ENCODE assay signal across 18 mouse cellular contexts in the genomic region with DNA sequence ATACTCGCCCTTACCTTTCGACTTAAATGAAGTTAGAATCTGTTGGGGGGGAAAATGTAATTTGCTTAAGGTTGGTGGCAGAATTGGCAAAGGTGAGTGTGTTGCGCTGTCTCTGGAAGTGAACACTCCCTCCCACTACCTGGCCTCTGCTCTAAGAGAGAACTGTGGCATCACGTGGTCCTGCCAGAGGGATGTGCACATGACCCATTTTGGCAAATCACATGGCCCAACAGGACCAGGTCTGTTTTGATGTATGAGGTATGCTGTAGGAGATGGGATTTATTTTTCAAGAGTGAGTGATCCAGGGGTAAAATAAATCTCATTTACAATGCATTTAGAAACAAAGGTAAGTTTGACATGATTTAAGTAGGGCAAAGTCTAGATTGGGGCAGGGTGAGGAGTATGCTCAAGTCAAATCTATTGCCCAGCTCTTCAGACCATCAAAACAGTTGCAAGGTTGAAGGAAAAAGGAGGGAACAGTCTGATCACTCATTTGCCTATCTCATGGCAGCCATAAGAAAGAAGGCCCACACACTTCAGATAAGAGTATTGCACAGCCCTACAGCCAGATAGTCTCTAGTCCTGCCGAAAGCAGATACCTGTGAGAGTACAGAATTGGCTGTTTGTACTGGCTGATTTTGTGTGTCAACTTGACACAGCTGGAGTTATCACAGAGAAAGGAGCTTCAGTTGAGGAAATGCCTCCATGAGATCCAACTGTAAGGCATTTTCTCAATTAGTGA. TPM values are rescaled to one million over a fixed set of nuclear protein-coding genes. Genes with fewer than 3 reads are reported as not detected.
DNase-seq lines count a peak whose midpoint lies in the region; ATAC-seq lines count a peak whose summit lies in the region.
"Had no signal": no experiment of that assay in that cellular context is flagged by ENCODE, and none has a peak within 500 bp of the region (broad histone marks: within the 10 kb centered on the region; RNA-seq: fewer than 3 reads in every experiment).

No protein-coding gene starts in this region.

- no peak overlapping the region for H3K4me2 ChIP-seq in lung, embryonic 15.5 days
- H3K4me2 ChIP-seq in liver, embryonic 11.5 days, result no peak overlapping the region
- H3K4me2 ChIP-seq in stomach, embryonic 15.5 days, result no peak overlapping the region
- H3K4me2 ChIP-seq: forebrain, embryonic 15.5 days; heart, embryonic 15.5 days; neural tube, embryonic 12.5 days had no signal

- no peaks in the 10 kb centered on the region for H3K9me3 ChIP-seq in lung, embryonic 15.5 days
- H3K9me3 ChIP-seq in liver, embryonic 11.5 days (ENCODE audit: control insufficient read depth, low read length), result peaks cover 2% of the 10 kb centered on the region; the same call in 1 of the 2 replicates
- no peaks in the 10 kb centered on the region for H3K9me3 ChIP-seq in stomach, embryonic 15.5 days
- H3K9me3 ChIP-seq: forebrain, embryonic 15.5 days; heart, embryonic 15.5 days; neural tube, embryonic 12.5 days had no signal

- no peaks in the 10 kb centered on the region for H3K4me1 ChIP-seq in lung, embryonic 15.5 days
- peaks cover 9% of the 10 kb centered on the region for H3K4me1 ChIP-seq in liver, embryonic 11.5 days (replicated peaks; ENCODE audit: control insufficient read depth, insufficient read depth, low read length)
- no peaks in the 10 kb centered on the region for H3K4me1 ChIP-seq in stomach, embryonic 15.5 days
- H3K4me1 ChIP-seq: forebrain, embryonic 15.5 days; heart, embryonic 15.5 days; neural tube, embryonic 12.5 days had no signal

- H3K9ac ChIP-seq in lung, embryonic 15.5 days, result no peak overlapping the region
- no peak overlapping the region for H3K9ac ChIP-seq in liver, embryonic 11.5 days (ENCODE audit: low read depth, low read length)
- no peak overlapping the region for H3K9ac ChIP-seq in stomach, embryonic 15.5 days
- H3K9ac ChIP-seq: forebrain, embryonic 15.5 days; heart, embryonic 15.5 days; neural tube, embryonic 12.5 days had no signal

- H3K36me3 ChIP-seq in lung, embryonic 15.5 days, result peaks cover 22% of the 10 kb centered on the region; the same call in 1 of the 2 replicates
- H3K36me3 ChIP-seq in liver, embryonic 11.5 days (ENCODE audit: control insufficient read depth, insufficient read depth, low read length), result peaks cover 14% of the 10 kb centered on the region; the same call in 1 of the 2 replicates
- H3K36me3 ChIP-seq in stomach, embryonic 15.5 days, result peaks cover 16% of the 10 kb centered on the region

- H3K27ac ChIP-seq in lung, embryonic 15.5 days, result no peak overlapping the region
- H3K27ac ChIP-seq in liver, embryonic 11.5 days (ENCODE audit: low read depth, low read length), result peak overlapping the region; percentile 75
- H3K27ac ChIP-seq in stomach, embryonic 15.5 days, result no peak overlapping the region
- H3K27ac ChIP-seq: forebrain, embryonic 15.5 days; heart, embryonic 15.5 days; macrophage; neural tube, embryonic 12.5 days had no signal

- no peaks in the 10 kb centered on the region for H3K27me3 ChIP-seq in lung, embryonic 15.5 days
- H3K27me3 ChIP-seq in liver, embryonic 11.5 days (replicated peaks; ENCODE audit: control insufficient read depth, insufficient read depth, low read length), result no peaks in the 10 kb centered on the region
- H3K27me3 ChIP-seq in stomach, embryonic 15.5 days (replicated peaks), result no peaks in the 10 kb centered on the region
- H3K27me3 ChIP-seq: forebrain, embryonic 15.5 days; heart, embryonic 15.5 days; neural tube, embryonic 12.5 days; Patski had no signal

- ATAC-seq in lung, embryonic 15.5 days (ENCODE audit: borderline replicate concordance, extremely low read depth, low FRiP score, low TSS enrichment), result peak; percentile 77; the same call in 1 of the 2 replicates
- ATAC-seq in liver, embryonic 11.5 days (replicated peaks; ENCODE audit: low FRiP score), result peak; percentile 100
- ATAC-seq in stomach, embryonic 15.5 days (ENCODE audit: insufficient read depth, low FRiP score, low read depth), result peak; percentile 99
- ATAC-seq: forebrain, embryonic 15.5 days; Patski had no signal

- DNase-seq in lung, postnatal 14 days, result no peak
- peak; percentile 70 for DNase-seq in c-Kit-positive CD71-positive TER-119-negative erythroid progenitor cells, embryonic 14.5 days (ENCODE audit: low read depth)
- no peak for DNase-seq in liver, embryonic 11.5 days (ENCODE audit: low spot score)
- DNase-seq in layer of hippocampus, adult 18-20 months (ENCODE audit: low spot score in 2 of 2), result no peak
- no peak for DNase-seq in frontal cortex, postnatal 25 days (ENCODE audit: low spot score in 2 of 2)
- DNase-seq: cerebellum, postnatal 25 days; gastrocnemius, postnatal 25 days had no signal

- 86% methylated on average over 5 of the region's 5 CpGs for WGBS in lung, embryonic 15.5 days
- WGBS in liver, embryonic 11.5 days, result 80% methylated on average over 5 of the region's 5 CpGs
- WGBS in stomach, embryonic 15.5 days, result 89% methylated on average over 5 of the region's 5 CpGs

- no peak overlapping the region for H3K4me3 ChIP-seq in lung, embryonic 15.5 days
- H3K4me3 ChIP-seq in liver, embryonic 11.5 days (ENCODE audit: low read depth, low read length), result no peak overlapping the region
- no peak overlapping the region for H3K4me3 ChIP-seq in stomach, embryonic 15.5 days (replicated peaks)
- H3K4me3 ChIP-seq: forebrain, embryonic 15.5 days; heart, embryonic 15.5 days; neural tube, embryonic 12.5 days had no signal

RNA-seq across cellular contexts. Expression of a gene that starts 13.5 kb away (rescaled TPM):
- 24.1 and 24.6 TPM in 2 replicates for polyA plus RNA-seq in lung, embryonic 15.5 days (2015; fragmentation: Nextera tagmentation; extraction: Ambion mirVana)
- polyA plus RNA-seq in liver, embryonic 11.5 days (2014; fragmentation: Nextera tagmentation; extraction: Ambion mirVana), result 42.6 and 43.9 TPM in 2 replicates
- polyA plus RNA-seq in stomach, embryonic 15.5 days (2015; fragmentation: Nextera tagmentation; extraction: Ambion mirVana), result 28.4 and 29.9 TPM in 2 replicates
- 10 to 100 TPM; 13.9 to 16.4 TPM for total RNA-seq in layer of hippocampus, adult 18-20 months (2021)

RNA-seq across cellular contexts. Expression of a gene that starts 13.6 kb away (rescaled TPM):
- not detected in 2 replicates for polyA plus RNA-seq in lung, embryonic 15.5 days (2015; fragmentation: Nextera tagmentation; extraction: Ambion mirVana)
- not detected in 2 replicates for polyA plus RNA-seq in liver, embryonic 11.5 days (2014; fragmentation: Nextera tagmentation; extraction: Ambion mirVana)
- polyA plus RNA-seq in stomach, embryonic 15.5 days (2015; fragmentation: Nextera tagmentation; extraction: Ambion mirVana), result not detected in 2 replicates
- total RNA-seq in layer of hippocampus, adult 18-20 months (2021), result under 1 TPM in 1 of 2 experiments, not detected in 1; 0.20 TPM
- total RNA-seq: gastrocnemius, postnatal 25 days; midbrain, postnatal 0 days had no signal
- polyA plus RNA-seq: embryonic facial prominence, embryonic 11.5 days; forebrain, embryonic 15.5 days; heart, embryonic 15.5 days; kidney, embryonic 16.5 days; limb, embryonic 14.5 days; macrophage; midbrain, postnatal 0 days; neural tube, embryonic 12.5 days; Patski had no signal

RNA-seq across cellular contexts. Expression of a gene that starts 49.5 kb away (rescaled TPM):
- not detected in 2 replicates for polyA plus RNA-seq in lung, embryonic 15.5 days (2015; fragmentation: Nextera tagmentation; extraction: Ambion mirVana)
- polyA plus RNA-seq in liver, embryonic 11.5 days (2014; fragmentation: Nextera tagmentation; extraction: Ambion mirVana), result not detected in 2 replicates
- polyA plus RNA-seq in stomach, embryonic 15.5 days (2015; fragmentation: Nextera tagmentation; extraction: Ambion mirVana), result not detected in 2 replicates
- not detected for total RNA-seq in layer of hippocampus, adult 18-20 months (2021)
- total RNA-seq: gastrocnemius, postnatal 25 days; midbrain, postnatal 0 days had no signal
- polyA plus RNA-seq: embryonic facial prominence, embryonic 11.5 days; forebrain, embryonic 15.5 days; heart, embryonic 15.5 days; kidney, embryonic 16.5 days; limb, embryonic 14.5 days; macrophage; midbrain, postnatal 0 days; neural tube, embryonic 12.5 days; Patski had no signal
